Mouse (Mus musculus): ENCODE measurements around the gene Tmem140. TPM values are rescaled to one million over a fixed set of nuclear protein-coding genes. Genes with fewer than 3 reads are reported as not detected.

Gene Tmem140
- 0.71 TPM for polyA plus RNA-seq (2014; fragmentation: Illumina TruSeq; extraction: RNeasy Lipid Tissue Mini Kit (QIAGEN cat#74804); ENCODE audit: low read depth, low replicate concordance)

DNA sequence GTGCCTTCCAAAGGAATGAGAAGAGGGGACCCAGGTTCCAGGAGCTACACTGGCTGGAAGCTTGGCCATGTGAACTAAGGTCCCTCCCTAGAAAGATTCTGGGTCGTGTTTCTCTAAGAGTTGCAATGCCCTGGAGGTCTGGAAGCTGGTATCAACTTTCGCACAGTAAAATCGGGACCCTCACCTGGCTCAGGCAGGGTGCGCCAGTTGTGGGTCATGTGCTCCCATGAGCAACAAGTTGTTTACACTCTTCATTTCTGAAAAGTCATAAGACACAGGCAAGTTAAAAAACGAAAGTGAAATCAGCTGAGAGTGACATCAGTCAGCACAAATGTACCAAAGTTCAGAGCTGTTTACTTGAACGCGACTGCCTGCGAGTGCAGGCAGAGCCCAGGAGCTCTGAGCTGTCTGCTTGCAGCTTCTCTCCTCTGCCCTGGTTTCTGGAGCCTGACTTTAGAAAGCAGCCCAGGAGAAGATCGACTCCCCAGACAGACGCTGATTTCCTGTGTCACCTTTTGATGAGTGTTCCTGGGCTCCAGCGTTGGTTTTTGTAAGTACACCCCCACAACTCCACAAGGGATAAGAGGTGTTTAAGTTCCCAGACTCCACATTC lies at the start of gene Tmem140:
Gene Tmem140, plus strand, starts transcription at position 356 of the 613 bp plus-strand sequence.

DNA sequence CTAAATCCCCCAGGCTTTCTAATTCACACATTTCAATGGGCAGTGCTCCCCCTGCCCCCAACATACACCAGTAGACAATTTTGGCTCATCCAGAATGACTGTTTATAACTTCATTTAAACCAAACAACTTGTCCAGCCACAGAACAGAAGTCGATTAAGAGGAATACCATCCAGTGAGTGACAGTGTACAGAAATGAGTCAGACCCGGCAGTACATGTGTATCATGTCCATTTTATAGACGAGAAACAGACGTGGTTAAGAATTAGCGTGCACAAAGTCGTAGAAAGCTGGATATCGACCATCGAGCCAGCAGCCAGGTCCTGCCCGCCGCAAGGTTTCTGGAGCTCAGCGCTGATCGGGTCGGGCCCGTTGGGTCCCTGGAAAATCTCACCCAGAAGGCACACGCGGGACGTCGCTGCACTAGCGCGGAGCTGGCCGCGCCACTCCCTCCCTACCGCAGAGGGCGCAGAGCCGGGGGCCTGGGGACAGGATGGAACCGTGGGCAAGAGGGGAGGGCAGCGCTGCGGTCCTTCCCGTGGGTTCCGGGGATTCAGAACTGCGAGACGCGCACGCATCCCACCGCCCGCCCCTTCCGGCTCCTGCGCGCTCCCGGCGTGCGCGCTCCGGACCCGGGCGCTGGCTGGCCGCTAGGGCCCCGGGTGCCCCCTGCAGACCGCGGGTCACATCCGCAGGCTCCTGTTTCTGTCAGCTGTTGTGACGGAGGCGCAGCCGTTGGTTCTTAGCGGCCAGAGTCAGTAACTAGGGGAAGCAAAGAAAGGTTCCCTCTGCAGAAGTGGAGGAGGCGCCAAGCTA lies 14.8 kb downstream of the Tmem140 start, which contains the start of gene Cyren:
Gene Cyren, minus strand, starts transcription at position 552 of the 813 bp plus-strand sequence.

DNA sequence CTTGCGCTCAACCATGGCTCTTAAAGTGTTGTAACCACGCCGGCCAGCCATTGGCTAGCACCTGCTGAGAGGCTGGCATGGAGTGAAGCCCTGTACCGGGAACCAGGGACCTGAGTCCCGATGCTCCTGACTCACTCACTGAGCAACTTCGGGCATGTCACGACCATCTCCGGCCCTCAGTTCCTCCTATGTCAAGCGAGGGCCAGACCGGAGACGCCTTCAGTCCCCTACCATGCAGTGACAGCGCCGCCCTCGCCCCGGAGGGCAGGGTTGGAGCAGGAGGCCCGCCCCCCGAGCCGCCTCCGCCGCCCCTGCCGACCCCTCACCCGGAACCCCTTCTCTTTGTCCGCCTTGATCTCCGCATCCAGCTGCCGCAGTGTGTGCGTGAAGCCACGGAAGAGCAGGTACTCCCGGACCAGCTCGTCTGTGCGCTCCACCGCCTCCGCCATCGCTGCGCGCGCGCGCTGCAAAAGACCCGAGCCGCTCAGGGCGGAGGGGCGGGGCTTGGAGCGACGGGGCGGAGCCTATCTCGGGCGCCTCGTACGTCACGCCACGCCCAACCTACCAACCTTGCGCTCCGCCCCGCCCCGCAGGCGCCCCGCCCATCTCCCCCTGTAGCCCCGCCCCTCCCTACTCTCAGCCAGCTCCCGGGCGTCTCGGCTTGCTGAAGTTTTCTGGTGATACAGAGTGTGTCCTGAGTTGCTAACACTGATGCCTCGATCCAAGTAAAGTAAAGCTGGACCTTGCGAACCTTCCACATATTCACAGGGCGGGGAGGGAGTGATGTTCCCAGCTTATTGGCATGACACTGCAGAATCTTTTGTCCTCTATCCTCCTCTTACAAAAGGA lies 47.6 kb downstream of the Tmem140 start, which contains the start of gene Wdr91:
Gene Wdr91, minus strand, starts transcription at position 506 of the 849 bp plus-strand sequence.

DNA sequence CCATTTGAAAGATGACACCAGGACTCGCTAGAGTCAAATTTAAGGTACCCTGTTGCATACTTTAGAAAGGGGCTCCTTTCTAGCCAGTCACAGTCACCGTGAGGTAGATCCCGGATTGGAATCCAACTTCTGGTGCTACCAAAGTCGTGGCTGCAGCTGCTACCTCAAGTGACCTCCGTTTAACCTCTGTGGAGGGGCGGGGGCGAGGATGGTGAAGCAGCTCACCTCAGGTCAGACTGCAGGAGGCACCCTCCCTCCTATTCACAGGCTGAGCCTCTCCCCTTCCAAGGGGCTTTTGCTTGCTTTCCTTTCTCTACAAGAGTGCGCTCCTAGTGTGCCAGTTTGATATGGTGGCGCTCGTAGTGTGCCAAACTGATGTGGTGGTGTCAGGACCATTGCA lies 57.0 kb downstream of the Tmem140 start, which contains the start of gene Stra8:
Gene Stra8, plus strand, starts transcription at position 208 of the 400 bp plus-strand sequence.

Other genes with a start within 250 kb of the Tmem140 start
- gene Agbl3, start 82.7 kb upstream of the Tmem140 start, polyA plus RNA-seq (2014; fragmentation: Illumina TruSeq; extraction: RNeasy Lipid Tissue Mini Kit (QIAGEN cat#74804); ENCODE audit: low read depth, low replicate concordance), result 138 TPM
- 0.41 TPM for gene Cyren, start 14.9 kb downstream of the Tmem140 start, polyA plus RNA-seq (2014; fragmentation: Illumina TruSeq; extraction: RNeasy Lipid Tissue Mini Kit (QIAGEN cat#74804); ENCODE audit: low read depth, low replicate concordance)
- gene Wdr91, start 47.7 kb downstream of the Tmem140 start, polyA plus RNA-seq (2014; fragmentation: Illumina TruSeq; extraction: RNeasy Lipid Tissue Mini Kit (QIAGEN cat#74804); ENCODE audit: low read depth, low replicate concordance), result 1.2 TPM
- gene Stra8, start 57.0 kb downstream of the Tmem140 start, polyA plus RNA-seq (2014; fragmentation: Illumina TruSeq; extraction: RNeasy Lipid Tissue Mini Kit (QIAGEN cat#74804); ENCODE audit: low read depth, low replicate concordance), result 28.0 TPM
- gene Slc23a4, start 125.3 kb downstream of the Tmem140 start, polyA plus RNA-seq (2014; fragmentation: Illumina TruSeq; extraction: RNeasy Lipid Tissue Mini Kit (QIAGEN cat#74804); ENCODE audit: low read depth, low replicate concordance), result 0.20 TPM

All from testis, adult 10 weeks (tissue).